Mouse (Mus musculus): Measurements from ENCODE around the gene Cenpo. TPM values are rescaled to one million over a fixed set of nuclear protein-coding genes. Genes with fewer than 3 reads are reported as not detected.

Cenpo gene
- polyA plus RNA-seq, 1 experiment from 2014 or later: 11.9 TPM

DNA sequence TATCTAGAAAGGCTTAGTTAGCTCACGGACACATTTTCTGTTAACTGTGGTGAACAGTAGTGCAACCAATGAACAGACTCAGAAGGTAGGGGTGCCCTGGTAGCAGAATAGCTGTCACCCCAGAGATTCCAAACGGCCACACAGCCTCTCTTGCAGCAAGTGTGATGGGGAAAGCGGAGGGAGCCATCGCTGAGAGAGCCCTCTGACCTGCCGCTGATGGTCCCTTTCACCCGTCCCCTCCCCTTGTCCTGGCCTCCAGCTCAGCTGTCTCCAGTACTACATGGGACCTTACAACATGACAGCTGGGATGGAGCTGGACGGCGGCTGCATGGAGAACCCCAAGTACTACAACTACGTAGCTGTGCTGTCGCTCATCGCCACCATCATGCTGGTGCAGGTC lies 28.0 kb downstream of the Cenpo start:
- peaks cover 78% of the 10 kb centered on the region for H3K36me3 ChIP-seq (ENCODE audit: control insufficient read depth, insufficient read depth, low read length)
- no peak for ATAC-seq (ENCODE audit: low read depth)
- WGBS: 95% methylated on average over 11 of the region's 11 CpGs

GRCm38 (mm10) chr12:4202206-4202605 lies 31.9 kb downstream of the Cenpo start:
- DNase-seq (ENCODE audit: low spot score) (no peak), ATAC-seq (ENCODE audit: low read depth) (no peak)
- 84% methylated on average over 4 of the region's 4 CpGs for WGBS
- peaks cover 83% of the 10 kb centered on the region for H3K36me3 ChIP-seq (ENCODE audit: control insufficient read depth, insufficient read depth, low read length)
- no peak overlapping the region for H3K27ac ChIP-seq (replicated peaks; ENCODE audit: low read depth, low read length)
- H3K9me3 ChIP-seq (ENCODE audit: control insufficient read depth, low read length): no peaks in the 10 kb centered on the region
- H3K4me3 ChIP-seq (ENCODE audit: low read depth, low read length): no peak overlapping the region
- H3K4me1 ChIP-seq (ENCODE audit: control insufficient read depth, insufficient read depth, low read length): no peaks in the 10 kb centered on the region
- H3K9ac ChIP-seq (ENCODE audit: low read depth, low read length): no peak overlapping the region
- H3K27me3 ChIP-seq (replicated peaks; ENCODE audit: control insufficient read depth, insufficient read depth, low read length): no peaks in the 10 kb centered on the region
- no peak overlapping the region for H3K4me2 ChIP-seq (ENCODE audit: low read depth, low read length)

More for the DNA sequence above, 28.0 kb downstream of the Cenpo start:
- no peak overlapping the region for H3K9ac ChIP-seq (ENCODE audit: low read depth, low read length)
- no peaks in the 10 kb centered on the region for H3K4me1 ChIP-seq (ENCODE audit: control insufficient read depth, insufficient read depth, low read length)
- H3K27ac ChIP-seq (replicated peaks; ENCODE audit: low read depth, low read length): no peak overlapping the region
- no peak for DNase-seq (ENCODE audit: low spot score)
- no peak overlapping the region for H3K4me2 ChIP-seq (ENCODE audit: low read depth, low read length)
- H3K4me3 ChIP-seq (ENCODE audit: low read depth, low read length): no peak overlapping the region
- no peaks in the 10 kb centered on the region for H3K9me3 ChIP-seq (ENCODE audit: control insufficient read depth, low read length)
- H3K27me3 ChIP-seq (replicated peaks; ENCODE audit: control insufficient read depth, insufficient read depth, low read length): no peaks in the 10 kb centered on the region

DNA sequence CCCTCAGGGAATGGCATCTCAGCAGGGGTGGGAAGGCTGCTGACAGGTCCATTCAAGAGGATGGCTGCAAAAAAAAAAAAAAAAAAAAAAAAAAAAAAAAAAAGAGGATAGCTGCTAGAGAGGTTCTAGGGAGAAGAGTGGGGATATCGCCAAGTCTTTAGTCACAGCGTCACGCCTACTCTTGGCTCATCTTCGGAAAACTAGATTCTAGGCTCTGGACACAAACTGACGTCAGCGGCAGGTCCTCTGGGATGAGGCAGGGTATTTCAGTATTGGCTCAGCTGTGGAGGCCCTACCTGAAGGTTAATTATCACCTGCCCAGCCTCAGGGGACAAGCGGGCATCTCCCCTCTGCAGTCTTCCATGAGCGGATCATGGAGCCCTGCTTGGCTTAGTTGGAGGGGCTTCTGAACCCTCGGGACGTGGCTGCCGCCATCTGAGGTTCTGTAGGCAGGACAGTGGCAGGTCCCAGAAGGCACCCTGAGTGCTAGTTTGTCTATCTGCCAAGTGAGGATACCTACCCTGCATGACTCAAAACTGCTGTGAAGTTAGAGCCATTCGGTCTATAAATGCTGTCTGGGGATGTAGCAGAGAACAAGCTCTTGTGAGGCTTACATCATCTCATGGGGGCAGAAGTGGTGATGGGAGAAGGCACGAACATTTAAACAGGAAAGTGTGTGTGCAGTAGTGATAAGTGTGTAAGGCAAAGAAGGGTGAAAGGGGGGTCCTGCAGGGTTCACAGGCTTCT lies 32.5 kb downstream of the Cenpo start:
- Histone ChIP-seq H3K4me3 (ENCODE audit: low read depth, low read length) (no peak overlapping the region), H3K9me3 (ENCODE audit: control insufficient read depth, low read length) (no peaks in the 10 kb centered on the region), H3K4me2 (ENCODE audit: low read depth, low read length) (no peak overlapping the region), H3K36me3 (ENCODE audit: control insufficient read depth, insufficient read depth, low read length) (peaks cover 84% of the 10 kb centered on the region), H3K27ac (replicated peaks; ENCODE audit: low read depth, low read length) (no peak overlapping the region), H3K4me1 (ENCODE audit: control insufficient read depth, insufficient read depth, low read length) (no peaks in the 10 kb centered on the region), H3K27me3 (replicated peaks; ENCODE audit: control insufficient read depth, insufficient read depth, low read length) (no peaks in the 10 kb centered on the region), H3K9ac (ENCODE audit: low read depth, low read length) (no peak overlapping the region)
- DNase-seq (ENCODE audit: low spot score): peak; percentile 29
- WGBS: 82% methylated on average over 13 of the region's 13 CpGs
- peak; percentile 54; the same call in 1 of the 2 replicates for ATAC-seq (ENCODE audit: low read depth)

- WGBS: 90% methylated on average over 11 of the region's 11 CpGs
- no peak overlapping the region for H3K9ac ChIP-seq (ENCODE audit: low read depth, low read length)
- peaks cover 66% of the 10 kb centered on the region for H3K36me3 ChIP-seq (ENCODE audit: control insufficient read depth, insufficient read depth, low read length)
- DNase-seq (ENCODE audit: low spot score): no peak
- no peak overlapping the region for H3K27ac ChIP-seq (replicated peaks; ENCODE audit: low read depth, low read length)
- H3K4me2 ChIP-seq (ENCODE audit: low read depth, low read length): no peak overlapping the region
- no peaks in the 10 kb centered on the region for H3K4me1 ChIP-seq (ENCODE audit: control insufficient read depth, insufficient read depth, low read length)
- H3K27me3 ChIP-seq (replicated peaks; ENCODE audit: control insufficient read depth, insufficient read depth, low read length): no peaks in the 10 kb centered on the region
- no peak for ATAC-seq (ENCODE audit: low read depth)
- no peaks in the 10 kb centered on the region for H3K9me3 ChIP-seq (ENCODE audit: control insufficient read depth, low read length)
- no peak overlapping the region for H3K4me3 ChIP-seq (ENCODE audit: low read depth, low read length)
Observed at GRCm38 (mm10) chr12:4199271-4199670, 34.8 kb downstream of the Cenpo start.

GRCm38 (mm10) chr12:4198702-4199101 lies 35.4 kb downstream of the Cenpo start:
- ATAC-seq (ENCODE audit: low read depth) (no peak), DNase-seq (ENCODE audit: low spot score) (no peak)
- no peak overlapping the region for H3K4me2 ChIP-seq (ENCODE audit: low read depth, low read length)
- no peak overlapping the region for H3K27ac ChIP-seq (replicated peaks; ENCODE audit: low read depth, low read length)
- peaks cover 62% of the 10 kb centered on the region for H3K36me3 ChIP-seq (ENCODE audit: control insufficient read depth, insufficient read depth, low read length)
- no peaks in the 10 kb centered on the region for H3K27me3 ChIP-seq (replicated peaks; ENCODE audit: control insufficient read depth, insufficient read depth, low read length)
- H3K4me3 ChIP-seq (ENCODE audit: low read depth, low read length): no peak overlapping the region
- H3K9ac ChIP-seq (ENCODE audit: low read depth, low read length): no peak overlapping the region
- peaks cover 3% of the 10 kb centered on the region; the same call in 1 of the 2 replicates for H3K4me1 ChIP-seq (ENCODE audit: control insufficient read depth, insufficient read depth, low read length)
- no peaks in the 10 kb centered on the region for H3K9me3 ChIP-seq (ENCODE audit: control insufficient read depth, low read length)
- WGBS: 83% methylated on average over 4 of the region's 4 CpGs

DNA sequence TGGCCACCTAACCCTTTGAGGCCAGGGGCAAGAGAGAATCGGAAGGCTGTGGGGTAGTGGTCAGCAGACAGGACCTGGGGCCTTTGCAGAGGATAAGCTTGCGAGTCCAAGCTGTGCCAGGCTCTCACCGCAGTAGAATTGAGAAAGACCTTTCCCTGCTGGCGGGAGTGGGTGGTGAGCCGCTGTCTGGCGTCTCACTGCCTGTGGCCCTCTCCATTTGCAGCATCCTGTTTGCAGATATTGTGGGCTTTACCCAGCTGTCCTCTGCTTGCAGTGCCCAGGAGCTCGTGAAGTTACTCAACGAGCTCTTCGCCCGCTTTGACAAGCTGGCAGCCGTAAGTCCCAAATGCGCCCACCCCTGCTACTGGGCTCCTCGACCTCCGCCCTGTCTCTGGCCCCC lies 39.5 kb downstream of the Cenpo start:
- WGBS: 88% methylated on average over 12 of the region's 14 CpGs

DNA sequence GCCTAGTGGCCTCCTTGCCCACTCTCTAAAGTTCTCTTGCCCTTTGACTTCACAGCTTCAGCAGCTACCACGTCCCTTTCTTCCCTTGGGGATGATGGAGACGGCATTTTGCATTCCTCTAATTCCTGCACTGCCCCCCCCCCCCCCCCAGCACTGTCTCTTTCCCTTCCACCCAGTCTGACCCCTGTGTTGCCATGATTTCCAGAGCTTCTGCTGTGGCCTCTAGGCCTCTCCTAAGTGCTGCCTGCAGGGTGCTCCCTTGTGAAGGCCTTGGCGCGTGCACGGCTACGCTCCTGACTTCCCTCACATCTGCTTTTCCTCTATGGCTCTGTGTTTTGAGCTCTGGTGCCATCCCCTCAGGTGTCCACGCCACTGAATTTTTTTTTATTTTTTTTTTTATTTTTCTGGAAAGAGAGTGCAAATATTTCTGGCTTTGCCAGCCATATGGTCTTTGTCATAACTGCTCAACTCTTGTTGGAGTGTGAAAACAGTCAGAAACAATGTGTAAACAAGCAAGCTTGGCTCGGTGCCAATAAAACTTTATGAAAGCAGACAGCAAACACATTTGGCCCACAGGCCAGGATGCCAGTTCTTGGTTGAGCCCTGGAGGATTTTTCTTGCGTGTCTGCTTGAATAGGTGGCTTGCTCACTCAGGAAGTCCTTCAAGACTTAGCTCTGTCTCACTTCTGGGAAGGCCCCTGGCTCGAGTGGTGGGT lies 40.9 kb downstream of the Cenpo start:
- H3K4me3 ChIP-seq (ENCODE audit: low read depth, low read length): no peak overlapping the region
- no peaks in the 10 kb centered on the region for H3K27me3 ChIP-seq (replicated peaks; ENCODE audit: control insufficient read depth, insufficient read depth, low read length)
- WGBS: 20% methylated on average over 10 of the region's 10 CpGs
- H3K4me1 ChIP-seq (ENCODE audit: control insufficient read depth, insufficient read depth, low read length): peaks cover 16% of the 10 kb centered on the region
- H3K36me3 ChIP-seq (ENCODE audit: control insufficient read depth, insufficient read depth, low read length): peaks cover 16% of the 10 kb centered on the region
- no peak overlapping the region for H3K4me2 ChIP-seq (ENCODE audit: low read depth, low read length)
- H3K9me3 ChIP-seq (ENCODE audit: control insufficient read depth, low read length): no peaks in the 10 kb centered on the region
- H3K9ac ChIP-seq (ENCODE audit: low read depth, low read length): no peak overlapping the region
- H3K27ac ChIP-seq (replicated peaks; ENCODE audit: low read depth, low read length): 0 out of 2 replicates have a peak overlapping the region, but pooled peaks have one; percentile 24
- DNase-seq (ENCODE audit: low spot score) (peak; percentile 84), ATAC-seq (ENCODE audit: low read depth) (no peak)

More for the DNA sequence above, 39.5 kb downstream of the Cenpo start:
- H3K36me3 ChIP-seq (ENCODE audit: control insufficient read depth, insufficient read depth, low read length): peaks cover 30% of the 10 kb centered on the region
- no peak overlapping the region for H3K4me2 ChIP-seq (ENCODE audit: low read depth, low read length)
- no peaks in the 10 kb centered on the region for H3K27me3 ChIP-seq (replicated peaks; ENCODE audit: control insufficient read depth, insufficient read depth, low read length)
- H3K4me1 ChIP-seq (ENCODE audit: control insufficient read depth, insufficient read depth, low read length): peaks cover 16% of the 10 kb centered on the region
- no peak overlapping the region for H3K27ac ChIP-seq (replicated peaks; ENCODE audit: low read depth, low read length)
- no peaks in the 10 kb centered on the region for H3K9me3 ChIP-seq (ENCODE audit: control insufficient read depth, low read length)
- ATAC-seq (ENCODE audit: low read depth) (no peak), DNase-seq (ENCODE audit: low spot score) (no peak)
- no peak overlapping the region for H3K4me3 ChIP-seq (ENCODE audit: low read depth, low read length)
- H3K9ac ChIP-seq (ENCODE audit: low read depth, low read length): no peak overlapping the region

DNA sequence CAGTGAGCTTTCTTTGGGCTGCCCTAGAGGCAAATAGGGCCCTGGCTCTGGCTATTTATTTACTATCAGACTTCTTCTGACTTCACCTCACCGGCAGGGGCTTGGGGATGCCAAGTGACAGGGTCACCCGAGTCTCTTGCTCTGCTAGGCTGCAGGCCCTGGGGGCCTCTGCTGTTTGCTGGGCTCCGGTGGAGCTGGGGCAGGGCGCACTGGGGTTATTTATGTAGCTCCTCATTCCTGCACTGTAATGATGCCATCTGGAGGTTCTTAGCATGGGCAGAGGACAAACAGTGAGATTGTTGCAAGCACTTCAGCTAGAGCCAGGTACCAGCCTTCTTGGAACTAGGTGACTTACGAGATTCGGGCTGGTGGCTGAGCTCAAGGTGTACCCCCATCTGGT lies 41.6 kb downstream of the Cenpo start:
- no peaks in the 10 kb centered on the region for H3K27me3 ChIP-seq (replicated peaks; ENCODE audit: control insufficient read depth, insufficient read depth, low read length)
- peaks cover 16% of the 10 kb centered on the region for H3K4me1 ChIP-seq (ENCODE audit: control insufficient read depth, insufficient read depth, low read length)
- peaks cover 11% of the 10 kb centered on the region for H3K36me3 ChIP-seq (ENCODE audit: control insufficient read depth, insufficient read depth, low read length)
- H3K27ac ChIP-seq (replicated peaks; ENCODE audit: low read depth, low read length): 0 out of 2 replicates have a peak overlapping the region, but pooled peaks have one; percentile 24
- WGBS: 57% methylated on average over 6 of the region's 6 CpGs
- no peaks in the 10 kb centered on the region for H3K9me3 ChIP-seq (ENCODE audit: control insufficient read depth, low read length)
- peak; percentile 21; the same call in 1 of the 2 replicates for ATAC-seq (ENCODE audit: low read depth)
- H3K9ac ChIP-seq (ENCODE audit: low read depth, low read length): no peak overlapping the region
- no peak overlapping the region for H3K4me3 ChIP-seq (ENCODE audit: low read depth, low read length)
- H3K4me2 ChIP-seq (ENCODE audit: low read depth, low read length): no peak overlapping the region
- peak; percentile 14 for DNase-seq (ENCODE audit: low spot score)

Measured in embryonic facial prominence, embryonic 14.5 days (tissue).